Mouse (Mus musculus): ENCODE results near the gene Khsrp. TPM values are rescaled to one million over a fixed set of nuclear protein-coding genes. Genes with fewer than 3 reads are reported as not detected.

Gene Khsrp
- polyA plus RNA-seq, 1 experiment from 2014 or later: 33.5 TPM

DNA sequence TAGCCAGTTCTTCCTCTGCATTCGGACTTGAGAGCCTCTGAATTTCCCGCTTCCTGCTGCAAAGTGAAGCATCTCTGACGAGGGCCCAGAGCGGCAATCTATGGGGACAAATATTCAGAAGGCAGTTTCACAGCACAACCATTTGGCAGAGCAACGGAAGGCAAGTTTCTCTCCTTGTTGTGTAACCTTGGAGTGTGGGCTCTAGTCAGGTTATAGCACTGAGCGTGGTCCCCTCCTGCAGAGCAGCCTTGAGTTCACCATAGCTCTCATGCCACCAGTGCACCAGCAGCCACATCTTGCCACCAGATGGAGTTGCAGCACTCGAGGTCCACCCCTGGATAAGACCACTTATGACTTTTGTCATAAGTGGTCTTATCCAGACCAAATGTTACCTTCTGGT lies 42.9 kb downstream of the Khsrp start:
- ATAC-seq (replicated peaks; ENCODE audit: insufficient number of reproducible peaks, low FRiP score, low TSS enrichment): no peak
- Histone ChIP-seq H3K9ac (ENCODE audit: low read depth, low read length) (no peak overlapping the region), H3K4me1 (ENCODE audit: control insufficient read depth, insufficient read depth, low read length) (peaks cover 4% of the 10 kb centered on the region), H3K27ac (ENCODE audit: low read depth, low read length) (no peak overlapping the region), H3K36me3 (ENCODE audit: control insufficient read depth, insufficient read depth, low read length) (peaks cover 10% of the 10 kb centered on the region), H3K4me2 (no peak overlapping the region), H3K4me3 (ENCODE audit: low read depth, low read length) (no peak overlapping the region), H3K27me3 (ENCODE audit: control insufficient read depth, insufficient read depth, low read length) (no peaks in the 10 kb centered on the region), H3K9me3 (replicated peaks; ENCODE audit: control insufficient read depth, low read length) (no peaks in the 10 kb centered on the region)
- 85% methylated on average over 7 of the region's 7 CpGs for WGBS (ENCODE audit: insufficient replicate concordance)

DNA sequence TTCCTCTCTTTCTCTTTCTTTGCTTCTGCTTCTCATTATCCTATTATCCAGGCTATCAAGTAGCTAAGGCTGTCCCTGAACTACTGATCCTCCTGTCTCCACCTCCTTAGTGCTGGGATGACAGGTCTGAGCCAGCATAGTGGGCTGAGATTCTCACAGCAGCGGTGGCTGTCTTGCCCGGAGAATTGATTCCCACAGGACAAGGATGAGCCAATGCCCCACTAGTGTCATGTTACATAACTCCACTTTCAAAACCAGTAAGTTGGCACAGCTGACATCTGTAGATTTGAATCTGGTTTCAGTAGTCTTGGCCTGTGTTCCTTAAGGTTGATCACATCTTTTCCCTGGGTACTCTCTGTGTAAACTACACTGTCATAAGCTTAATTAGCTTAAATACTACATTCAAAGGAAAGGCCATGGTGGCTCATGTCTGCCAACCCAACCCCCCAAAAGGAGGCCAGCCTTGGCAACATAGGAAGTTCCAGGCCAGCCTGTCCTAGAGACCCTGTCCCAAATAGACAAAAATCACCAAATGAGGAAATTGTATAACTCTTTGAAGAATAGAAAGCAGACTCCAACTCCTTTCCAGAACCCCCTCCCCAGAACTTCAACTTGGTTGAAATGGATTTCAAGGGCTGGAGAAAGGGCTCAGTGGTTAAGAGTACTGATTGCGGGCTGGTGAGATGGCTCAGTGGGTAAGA lies 45.1 kb downstream of the Khsrp start:
- Histone ChIP-seq H3K4me3 (ENCODE audit: low read depth, low read length) (no peak overlapping the region), H3K4me1 (ENCODE audit: control insufficient read depth, insufficient read depth, low read length) (peaks cover 4% of the 10 kb centered on the region), H3K27me3 (ENCODE audit: control insufficient read depth, insufficient read depth, low read length) (no peaks in the 10 kb centered on the region), H3K4me2 (no peak overlapping the region), H3K9ac (ENCODE audit: low read depth, low read length) (no peak overlapping the region), H3K36me3 (ENCODE audit: control insufficient read depth, insufficient read depth, low read length) (no peaks in the 10 kb centered on the region), H3K27ac (ENCODE audit: low read depth, low read length) (no peak overlapping the region), H3K9me3 (replicated peaks; ENCODE audit: control insufficient read depth, low read length) (no peaks in the 10 kb centered on the region)
- ATAC-seq (replicated peaks; ENCODE audit: insufficient number of reproducible peaks, low FRiP score, low TSS enrichment): no peak
- WGBS (ENCODE audit: insufficient replicate concordance): 78% methylated on average over 3 of the region's 3 CpGs

DNA sequence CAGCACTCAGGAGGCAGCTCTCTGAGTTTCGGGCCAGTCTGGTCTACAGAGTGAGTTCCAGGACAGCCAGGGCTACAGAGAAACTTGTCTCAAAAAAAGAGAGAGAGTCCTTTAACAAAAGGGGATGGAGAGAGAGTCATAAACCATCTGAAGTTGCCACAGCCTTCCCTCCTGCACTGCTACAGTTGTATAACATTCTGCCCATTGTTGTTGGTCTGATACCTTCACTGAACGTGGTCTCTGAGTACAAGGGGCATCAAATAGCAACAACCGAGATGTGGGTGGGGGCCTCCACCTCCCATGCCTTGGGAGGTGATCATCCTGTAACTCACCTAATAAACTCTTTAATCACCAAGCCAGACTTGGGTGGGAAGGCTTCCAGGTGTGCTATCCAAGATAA lies 45.7 kb downstream of the Khsrp start:
- 65% methylated on average over 3 of the region's 3 CpGs for WGBS (ENCODE audit: insufficient replicate concordance)

DNA sequence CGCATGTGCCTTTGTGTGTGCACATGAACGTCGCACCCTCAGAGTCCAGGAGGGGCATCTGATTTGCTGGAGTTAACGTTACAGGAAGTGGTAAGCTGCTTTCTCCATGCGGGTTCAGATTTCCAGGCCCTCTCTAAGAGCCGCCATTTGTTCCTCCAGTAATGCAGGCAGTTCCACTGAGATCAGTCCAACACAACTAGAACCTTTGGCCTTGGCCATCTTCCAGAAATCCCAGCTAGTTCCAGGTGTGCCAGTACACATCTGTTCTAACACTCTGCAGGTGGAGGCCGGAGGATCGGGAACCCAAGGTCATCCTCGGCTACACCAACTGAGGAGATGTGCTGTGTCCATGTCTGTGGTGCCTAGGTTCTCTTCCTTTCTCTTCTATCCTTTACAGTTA lies 46.4 kb downstream of the Khsrp start:
- Histone ChIP-seq H3K4me3 (ENCODE audit: low read depth, low read length) (no peak overlapping the region), H3K9ac (ENCODE audit: low read depth, low read length) (no peak overlapping the region)
- ATAC-seq (replicated peaks; ENCODE audit: insufficient number of reproducible peaks, low FRiP score, low TSS enrichment): no peak

More for the DNA sequence above, 45.7 kb downstream of the Khsrp start:
- no peaks in the 10 kb centered on the region for H3K27me3 ChIP-seq (ENCODE audit: control insufficient read depth, insufficient read depth, low read length)
- no peaks in the 10 kb centered on the region for H3K36me3 ChIP-seq (ENCODE audit: control insufficient read depth, insufficient read depth, low read length)
- no peak overlapping the region for H3K4me3 ChIP-seq (ENCODE audit: low read depth, low read length)
- no peaks in the 10 kb centered on the region for H3K4me1 ChIP-seq (ENCODE audit: control insufficient read depth, insufficient read depth, low read length)
- H3K4me2 ChIP-seq: no peak overlapping the region
- H3K9me3 ChIP-seq (replicated peaks; ENCODE audit: control insufficient read depth, low read length): no peaks in the 10 kb centered on the region
- H3K27ac ChIP-seq (ENCODE audit: low read depth, low read length): no peak overlapping the region
- H3K9ac ChIP-seq (ENCODE audit: low read depth, low read length): no peak overlapping the region
- no peak for ATAC-seq (replicated peaks; ENCODE audit: insufficient number of reproducible peaks, low FRiP score, low TSS enrichment)

DNA sequence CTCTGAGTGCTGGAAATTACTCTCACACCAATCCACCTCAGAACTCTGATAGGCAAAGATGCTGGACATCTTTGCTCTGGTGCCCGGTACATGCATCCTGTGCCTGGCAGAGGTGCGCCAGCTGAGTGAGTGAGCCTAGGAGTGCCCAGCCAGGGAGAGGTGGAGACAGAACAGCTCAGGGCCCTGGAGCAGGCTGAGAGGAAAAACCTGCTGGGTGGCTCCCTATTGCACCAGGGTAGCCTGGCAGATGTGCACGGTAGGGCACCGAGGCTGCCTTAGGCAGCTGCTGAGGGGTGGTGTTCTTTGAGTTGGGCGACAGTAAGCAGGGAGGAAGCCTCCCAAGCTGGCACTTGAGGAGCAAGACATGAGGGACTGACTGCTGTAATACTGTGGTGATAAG lies 49.3 kb downstream of the Khsrp start, which contains the start of gene Acer1:
Acer1 (minus strand) TSS at position 114 of the 400 bp plus-strand sequence.
- H3K4me2 ChIP-seq: no peak within 1 kb of the TSS
- WGBS (ENCODE audit: insufficient replicate concordance): 56% methylated on average over 5 of the region's 5 CpGs
- no peaks in the 10 kb centered on the region for H3K9me3 ChIP-seq (replicated peaks; ENCODE audit: control insufficient read depth, low read length)
- H3K27ac ChIP-seq (ENCODE audit: low read depth, low read length): no peak within 1 kb of the TSS
- no peak within 1 kb of the TSS for H3K4me3 ChIP-seq (ENCODE audit: low read depth, low read length)
- no peaks in the 10 kb centered on the region for H3K36me3 ChIP-seq (ENCODE audit: control insufficient read depth, insufficient read depth, low read length)
- H3K27me3 ChIP-seq (ENCODE audit: control insufficient read depth, insufficient read depth, low read length): no peaks in the 10 kb centered on the region
- no peak for ATAC-seq (replicated peaks; ENCODE audit: insufficient number of reproducible peaks, low FRiP score, low TSS enrichment)
- no peaks in the 10 kb centered on the region for H3K4me1 ChIP-seq (ENCODE audit: control insufficient read depth, insufficient read depth, low read length)
- H3K9ac ChIP-seq (ENCODE audit: low read depth, low read length): no peak within 1 kb of the TSS

More for the DNA sequence above, 46.4 kb downstream of the Khsrp start:
- Histone ChIP-seq H3K4me2 (no peak overlapping the region), H3K27ac (ENCODE audit: low read depth, low read length) (no peak overlapping the region), H3K27me3 (ENCODE audit: control insufficient read depth, insufficient read depth, low read length) (no peaks in the 10 kb centered on the region), H3K4me1 (ENCODE audit: control insufficient read depth, insufficient read depth, low read length) (no peaks in the 10 kb centered on the region), H3K36me3 (ENCODE audit: control insufficient read depth, insufficient read depth, low read length) (no peaks in the 10 kb centered on the region), H3K9me3 (replicated peaks; ENCODE audit: control insufficient read depth, low read length) (no peaks in the 10 kb centered on the region)
- WGBS (ENCODE audit: insufficient replicate concordance): 69% methylated on average over 9 of the region's 9 CpGs

DNA sequence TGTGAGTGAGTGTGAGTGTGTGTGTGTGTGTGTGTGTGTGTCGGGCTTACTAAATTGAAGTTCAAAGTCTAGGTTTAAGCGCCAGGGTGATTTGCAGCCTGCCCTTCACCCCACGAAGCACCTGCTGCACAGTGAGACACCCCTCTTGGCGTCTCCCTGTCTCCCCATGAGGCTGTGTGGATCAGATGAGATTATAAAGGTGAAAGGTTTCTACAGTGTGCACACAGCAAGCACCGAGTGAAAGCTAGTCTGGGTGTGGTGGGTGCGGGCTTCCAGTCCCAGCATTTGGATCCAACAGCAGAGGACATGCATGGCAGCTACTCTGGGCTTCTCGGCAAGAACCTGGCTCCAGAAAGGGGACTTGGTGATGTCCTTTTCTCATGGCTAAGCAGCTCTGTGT lies 50.3 kb downstream of the Khsrp start:
- Histone ChIP-seq H3K4me2 (no peak overlapping the region), H3K9me3 (replicated peaks; ENCODE audit: control insufficient read depth, low read length) (no peaks in the 10 kb centered on the region), H3K4me1 (ENCODE audit: control insufficient read depth, insufficient read depth, low read length) (no peaks in the 10 kb centered on the region), H3K4me3 (ENCODE audit: low read depth, low read length) (no peak overlapping the region), H3K27me3 (ENCODE audit: control insufficient read depth, insufficient read depth, low read length) (no peaks in the 10 kb centered on the region), H3K27ac (ENCODE audit: low read depth, low read length) (no peak overlapping the region), H3K36me3 (ENCODE audit: control insufficient read depth, insufficient read depth, low read length) (no peaks in the 10 kb centered on the region), H3K9ac (ENCODE audit: low read depth, low read length) (no peak overlapping the region)
- no peak for ATAC-seq (replicated peaks; ENCODE audit: insufficient number of reproducible peaks, low FRiP score, low TSS enrichment)
- WGBS (ENCODE audit: insufficient replicate concordance): 73% methylated on average over 7 of the region's 7 CpGs

DNA sequence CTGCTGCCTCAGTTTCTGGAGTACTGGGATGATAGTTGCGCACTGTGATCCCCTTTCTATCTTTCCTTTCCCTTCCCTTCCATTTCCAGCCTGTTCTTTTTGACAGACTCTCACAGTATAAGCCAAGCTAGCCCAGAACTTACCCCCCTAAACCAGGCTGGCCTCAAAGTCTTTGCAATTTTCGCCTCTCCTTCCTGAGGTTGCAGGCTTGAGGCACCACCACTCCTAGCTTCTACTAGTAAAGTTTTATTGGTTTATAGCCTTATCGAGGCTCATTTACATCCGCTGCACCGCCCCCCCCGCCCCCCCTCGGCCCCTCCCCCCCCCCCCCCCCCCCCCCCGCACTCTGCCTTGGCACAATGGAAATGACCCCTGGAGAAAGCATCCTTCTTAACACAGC lies 51.8 kb downstream of the Khsrp start:
- Histone ChIP-seq H3K27ac (ENCODE audit: low read depth, low read length) (no peak overlapping the region), H3K9me3 (replicated peaks; ENCODE audit: control insufficient read depth, low read length) (no peaks in the 10 kb centered on the region)
- WGBS (ENCODE audit: insufficient replicate concordance): 40% methylated on average over 6 of the region's 8 CpGs

DNA sequence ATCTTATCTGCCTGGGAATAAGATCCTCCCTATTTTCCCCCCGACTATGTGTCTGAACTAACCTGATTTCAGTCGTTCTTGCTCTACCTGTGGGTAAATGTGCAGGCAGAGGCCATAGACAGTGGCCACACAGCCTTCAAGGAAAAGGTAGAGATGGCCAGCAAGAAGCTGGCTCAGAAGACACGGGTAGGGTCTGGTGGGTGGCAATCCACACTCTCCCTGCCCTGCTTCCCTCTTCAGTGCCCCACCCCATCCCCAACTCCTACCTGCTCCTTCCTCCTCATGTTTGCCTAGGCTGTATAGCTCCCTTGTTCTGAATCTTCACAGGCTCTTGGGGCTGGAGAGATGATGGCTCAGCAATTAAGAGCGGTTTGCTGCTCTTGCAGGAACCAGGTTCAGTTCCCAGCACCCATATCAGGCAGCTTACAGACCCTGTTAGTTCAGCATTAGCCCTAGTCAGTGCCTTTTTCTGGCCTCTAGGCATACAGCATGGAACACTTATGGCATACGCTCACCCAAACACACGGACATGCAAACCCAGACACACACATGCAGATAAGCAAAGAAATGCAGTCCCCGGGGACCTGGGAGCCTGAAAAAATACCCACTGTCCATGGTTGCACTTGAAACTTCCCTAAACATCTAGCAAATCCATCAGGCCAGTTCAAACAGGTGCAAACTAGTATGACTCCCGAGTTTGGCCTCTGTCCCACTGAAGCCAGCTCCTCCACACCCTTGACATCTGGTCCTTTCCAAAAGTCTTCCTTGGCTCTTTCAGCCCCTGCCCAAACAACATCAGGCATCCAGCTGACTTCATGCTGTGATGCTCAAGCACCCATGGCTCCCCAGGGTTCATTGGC lies 54.6 kb downstream of the Khsrp start:
- WGBS (ENCODE audit: insufficient replicate concordance): 69% methylated on average over 8 of the region's 8 CpGs
- Histone ChIP-seq H3K27me3 (ENCODE audit: control insufficient read depth, insufficient read depth, low read length) (no peaks in the 10 kb centered on the region; the same call in 1 of the 2 replicates), H3K4me2 (no peak overlapping the region), H3K9ac (ENCODE audit: low read depth, low read length) (no peak overlapping the region), H3K9me3 (replicated peaks; ENCODE audit: control insufficient read depth, low read length) (no peaks in the 10 kb centered on the region), H3K4me1 (ENCODE audit: control insufficient read depth, insufficient read depth, low read length) (no peaks in the 10 kb centered on the region), H3K36me3 (ENCODE audit: control insufficient read depth, insufficient read depth, low read length) (no peaks in the 10 kb centered on the region), H3K4me3 (ENCODE audit: low read depth, low read length) (no peak overlapping the region), H3K27ac (ENCODE audit: low read depth, low read length) (no peak overlapping the region)
- no peak for ATAC-seq (replicated peaks; ENCODE audit: insufficient number of reproducible peaks, low FRiP score, low TSS enrichment)

More for the DNA sequence above, 51.8 kb downstream of the Khsrp start:
- H3K27me3 ChIP-seq (ENCODE audit: control insufficient read depth, insufficient read depth, low read length): no peaks in the 10 kb centered on the region; the same call in 1 of the 2 replicates
- no peaks in the 10 kb centered on the region for H3K36me3 ChIP-seq (ENCODE audit: control insufficient read depth, insufficient read depth, low read length)
- H3K9ac ChIP-seq (ENCODE audit: low read depth, low read length): no peak overlapping the region
- no peaks in the 10 kb centered on the region for H3K4me1 ChIP-seq (ENCODE audit: control insufficient read depth, insufficient read depth, low read length)
- H3K4me2 ChIP-seq: no peak overlapping the region
- H3K4me3 ChIP-seq (ENCODE audit: low read depth, low read length): no peak overlapping the region
- no peak for ATAC-seq (replicated peaks; ENCODE audit: insufficient number of reproducible peaks, low FRiP score, low TSS enrichment)

All from heart, embryonic 11.5 days (tissue).